Mouse (Mus musculus): ENCODE data around the gene 2010111I01Rik.

2010111I01Rik gene

DNA sequence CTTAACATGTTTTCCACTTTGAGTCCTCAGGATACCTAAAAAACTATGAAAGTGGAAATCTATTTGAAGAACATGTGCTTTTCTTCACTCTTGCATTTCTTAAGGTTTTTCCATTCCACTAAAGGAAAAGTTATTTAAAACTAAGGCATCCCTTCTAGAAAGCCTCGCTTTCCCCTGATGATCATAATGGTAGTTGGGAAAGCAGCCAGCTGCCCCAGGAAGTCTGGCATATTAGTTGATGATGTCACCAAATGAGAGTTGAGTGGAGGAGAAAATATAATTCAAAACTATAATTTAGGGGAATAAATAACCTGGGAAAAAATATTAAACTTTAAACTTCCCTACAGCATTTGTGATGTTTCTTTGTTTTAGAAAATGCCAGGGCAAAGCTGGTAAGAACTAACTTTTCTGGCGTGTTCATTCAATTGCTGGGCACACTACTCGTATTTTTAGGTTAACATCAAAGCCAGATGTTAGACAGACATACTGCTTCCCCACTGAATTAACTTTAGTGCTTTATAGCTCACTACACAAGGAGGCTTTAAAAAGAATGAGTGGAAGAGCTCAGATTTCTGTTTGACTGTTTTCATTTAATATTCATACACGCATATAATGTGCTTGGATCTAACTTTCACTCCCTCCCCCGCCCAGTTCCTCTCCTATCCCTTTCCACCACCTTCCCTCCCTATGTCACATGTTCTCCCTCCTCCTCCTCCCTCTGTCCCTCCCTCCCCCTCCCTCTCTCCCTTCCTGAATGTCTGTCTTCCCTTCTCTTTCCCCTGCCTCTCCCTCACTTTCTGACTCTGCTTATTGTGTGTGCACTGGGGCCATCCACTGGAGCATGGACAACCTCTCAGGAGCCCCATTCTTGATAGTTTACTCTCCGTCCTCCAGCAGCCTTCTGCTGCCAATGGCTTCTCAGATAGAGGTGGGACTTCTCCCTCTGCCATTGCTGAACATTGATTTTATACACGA lies 58.8 kb downstream of the 2010111I01Rik start:
- DNase-seq (ENCODE audit: low spot score), result no peak

- DNase-seq (ENCODE audit: low spot score), result no peak
These were observed 65.3 kb downstream of the 2010111I01Rik start for GRCm38 (mm10) chr13:63030023-63030422.

DNA sequence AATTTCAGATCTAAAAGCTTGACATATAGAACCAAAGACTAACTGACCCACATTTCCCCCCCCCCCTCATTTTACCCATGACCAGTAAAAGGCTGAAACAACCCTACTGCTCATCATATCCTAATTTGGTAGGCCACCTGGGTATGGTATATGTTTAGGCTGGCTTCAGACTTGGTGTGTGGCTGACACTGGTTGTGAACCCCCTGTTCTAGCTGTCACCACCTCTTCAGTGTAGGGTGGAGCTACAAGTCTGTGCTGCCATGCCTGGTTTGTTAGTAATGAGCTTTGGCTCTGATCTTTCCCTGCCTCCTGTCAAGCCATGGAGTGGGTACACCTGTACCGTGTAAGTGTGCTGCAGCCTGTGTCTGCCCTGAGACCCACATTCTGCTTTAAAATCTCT lies 66.6 kb downstream of the 2010111I01Rik start:
- no peak for DNase-seq (ENCODE audit: low spot score)

GRCm38 (mm10) chr13:63032304-63032830 lies 67.7 kb downstream of the 2010111I01Rik start:
- DNase-seq (ENCODE audit: low spot score), result no peak

DNA sequence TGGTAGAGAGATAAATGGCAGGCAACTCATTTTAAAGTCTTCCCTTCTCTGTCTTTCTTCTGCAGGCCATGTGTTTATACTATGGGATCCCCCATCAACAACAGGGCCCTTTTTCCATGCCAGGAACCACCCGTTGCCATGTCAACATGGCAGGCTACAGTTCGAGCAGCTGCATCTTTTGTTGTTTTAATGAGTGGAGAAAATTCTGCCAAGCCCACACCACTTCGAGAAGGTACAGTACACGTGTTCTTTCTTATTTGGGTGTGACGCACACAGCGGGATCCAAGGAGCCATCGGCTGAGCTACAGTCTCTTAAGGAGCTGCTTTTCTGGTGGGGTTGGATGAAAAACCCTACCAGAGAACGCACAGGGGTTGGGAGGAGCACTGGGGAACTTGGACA lies 68.3 kb downstream of the 2010111I01Rik start:
- no peak for DNase-seq (ENCODE audit: low spot score)

- no peak for DNase-seq (ENCODE audit: low spot score)
These were observed 68.7 kb downstream of the 2010111I01Rik start for GRCm38 (mm10) chr13:63033364-63033763.

- no peak for DNase-seq (ENCODE audit: low spot score)
These were observed 70.0 kb downstream of the 2010111I01Rik start for GRCm38 (mm10) chr13:63034666-63035065.

DNA sequence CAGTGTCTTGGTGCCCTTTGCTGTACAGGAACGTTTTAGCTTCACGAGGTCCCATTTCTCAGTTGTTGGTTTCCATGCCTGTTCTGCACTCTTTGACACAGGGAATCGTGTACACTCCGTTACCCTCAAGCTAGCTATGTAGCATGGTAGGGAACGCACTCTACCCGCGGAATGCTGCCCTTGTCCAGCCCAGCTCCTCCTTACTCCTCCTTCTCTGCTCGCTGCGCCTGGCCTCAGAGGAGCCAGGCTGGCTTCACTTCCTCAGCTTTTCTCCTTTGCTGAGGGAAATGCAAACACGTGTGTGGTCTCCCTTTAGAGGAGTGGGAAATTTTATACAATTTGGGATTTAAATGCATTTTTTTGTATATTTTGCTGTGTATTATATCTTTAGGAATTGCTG lies 73.2 kb downstream of the 2010111I01Rik start:
- DNase-seq (ENCODE audit: low spot score), result no peak

DNA sequence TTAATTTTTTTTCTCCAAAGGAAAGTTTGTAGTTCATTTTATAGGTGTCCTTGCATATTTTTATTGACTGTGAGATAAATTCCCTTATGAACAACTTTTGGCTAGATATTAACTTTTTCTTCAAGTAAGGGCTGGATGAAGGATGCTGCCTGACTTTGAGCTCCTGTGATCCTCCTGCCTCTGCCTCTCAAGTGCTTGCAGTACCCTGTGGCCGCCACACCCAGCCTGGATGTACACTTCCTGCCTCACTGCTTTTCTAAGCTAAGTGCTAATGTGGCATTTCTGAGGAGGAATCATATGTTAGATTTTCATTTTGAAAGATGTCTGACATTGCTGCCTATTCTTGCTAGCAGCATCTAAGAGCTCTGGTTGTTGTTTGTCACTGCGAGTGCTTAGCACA lies 73.7 kb downstream of the 2010111I01Rik start:
- DNase-seq (ENCODE audit: low spot score), result no peak

DNA sequence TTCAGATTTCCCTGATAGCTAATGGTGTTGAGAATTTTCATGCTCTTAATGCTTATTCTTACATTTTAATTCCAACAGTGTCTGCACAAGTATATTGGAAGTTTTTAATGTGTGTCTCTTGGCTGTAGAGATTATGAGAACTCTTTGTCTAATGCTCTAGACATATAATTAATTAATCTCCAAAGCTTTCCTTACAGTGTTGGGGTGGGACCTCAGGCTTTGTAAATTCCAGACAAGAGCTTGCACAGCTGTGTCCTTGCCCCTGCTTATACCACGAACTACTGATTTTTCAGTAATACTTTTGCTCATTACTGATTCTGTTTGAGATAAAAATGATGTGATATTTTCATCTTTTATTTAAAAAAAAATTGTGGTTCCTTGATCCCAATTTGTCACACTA lies 74.2 kb downstream of the 2010111I01Rik start:
- DNase-seq (ENCODE audit: low spot score), result no peak

DNA sequence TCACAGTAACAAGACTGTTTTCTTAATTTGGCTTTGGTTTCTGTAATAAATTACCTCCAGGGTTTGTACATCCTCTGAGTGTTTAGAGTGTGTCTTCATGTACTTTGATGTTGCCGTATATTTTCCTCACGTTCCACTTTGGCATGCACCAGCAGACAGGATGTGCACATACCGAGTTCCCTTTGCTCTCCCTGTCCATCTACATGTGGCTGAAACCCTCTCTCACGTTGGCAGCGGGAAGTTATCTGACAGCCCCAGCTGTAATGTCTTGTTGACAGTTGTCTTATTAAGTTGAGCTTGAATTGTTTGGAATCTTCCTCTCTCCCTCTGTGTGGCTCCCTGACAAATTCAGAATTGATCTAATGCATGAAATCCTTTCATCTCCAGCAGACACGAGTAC lies 74.6 kb downstream of the 2010111I01Rik start:
- DNase-seq (ENCODE audit: low spot score), result no peak

GRCm38 (mm10) chr13:63039848-63040247 lies 75.2 kb downstream of the 2010111I01Rik start:
- DNase-seq (ENCODE audit: low spot score), result no peak

DNA sequence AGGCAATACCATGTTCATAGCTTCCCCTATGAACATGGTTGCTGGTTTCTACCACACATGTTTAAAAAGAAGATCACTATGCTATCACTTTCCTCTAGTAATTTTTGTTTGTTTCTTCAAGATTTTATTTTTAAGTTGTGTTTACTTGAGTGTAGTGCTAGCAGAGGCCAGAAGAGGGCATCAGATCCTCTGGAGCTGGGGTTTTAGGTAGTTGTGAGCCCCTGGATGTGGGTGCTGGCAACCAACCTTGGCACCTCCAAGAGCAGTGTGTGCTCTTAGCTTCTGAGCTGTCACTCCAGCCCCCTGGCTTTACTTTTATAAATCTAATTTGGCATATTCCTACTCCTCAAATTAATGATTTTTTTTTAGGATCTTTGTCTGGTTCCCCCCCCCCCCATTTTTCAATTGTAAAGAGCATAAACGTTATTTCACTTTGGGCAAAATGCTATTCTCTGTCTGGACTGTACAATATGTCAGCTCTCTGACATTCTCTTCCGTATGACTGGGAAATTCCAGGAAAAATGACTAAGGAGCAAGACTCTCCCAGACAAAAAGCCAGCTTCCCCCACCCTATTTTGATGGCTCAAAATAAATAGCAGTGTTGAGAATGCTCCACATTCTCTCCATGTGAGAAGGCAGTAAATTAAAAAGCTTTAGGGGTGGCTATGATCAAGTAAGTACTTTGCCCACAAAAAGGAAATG lies 81.0 kb downstream of the 2010111I01Rik start:
- no peak for DNase-seq (ENCODE audit: low spot score)

DNA sequence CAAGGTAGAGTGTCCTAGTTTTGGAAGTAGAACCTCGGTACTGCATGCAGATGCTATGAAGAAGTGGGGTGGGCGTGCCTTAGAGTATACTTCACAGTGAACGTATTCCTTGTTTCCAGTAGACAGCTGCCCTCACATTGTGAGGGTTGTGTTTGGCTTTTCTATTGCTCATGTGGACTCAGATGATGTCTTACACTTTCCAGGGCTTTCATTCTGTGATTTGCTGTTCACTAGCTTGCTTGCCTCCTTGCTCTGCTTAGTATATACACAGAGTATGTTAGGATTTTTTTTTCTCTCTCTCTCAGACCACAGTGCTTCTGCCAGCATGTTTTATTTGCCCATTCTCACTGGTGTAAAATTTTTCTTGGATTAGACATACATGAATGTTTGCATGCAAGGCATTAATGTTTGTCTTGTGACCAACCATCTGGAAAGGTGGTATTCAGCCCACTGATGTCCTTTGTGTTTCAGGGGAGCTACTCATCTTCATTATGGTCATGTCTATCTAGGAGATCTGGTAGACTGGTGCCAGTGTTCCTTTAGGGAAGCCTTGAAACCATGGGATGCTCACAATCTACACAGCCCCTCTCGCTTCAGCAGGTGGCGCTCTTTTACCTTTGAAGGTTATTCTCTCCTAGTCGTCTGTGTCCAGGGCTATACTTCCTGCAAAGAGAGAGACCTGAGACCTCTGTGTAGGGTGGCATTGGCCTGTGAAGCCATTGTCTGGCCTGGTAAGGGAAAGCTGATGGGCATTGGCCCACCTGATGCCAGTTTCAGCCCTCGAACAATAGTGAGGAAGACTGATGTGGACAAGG lies 81.7 kb downstream of the 2010111I01Rik start:
- peak; percentile 84 for DNase-seq (ENCODE audit: low spot score)

DNA sequence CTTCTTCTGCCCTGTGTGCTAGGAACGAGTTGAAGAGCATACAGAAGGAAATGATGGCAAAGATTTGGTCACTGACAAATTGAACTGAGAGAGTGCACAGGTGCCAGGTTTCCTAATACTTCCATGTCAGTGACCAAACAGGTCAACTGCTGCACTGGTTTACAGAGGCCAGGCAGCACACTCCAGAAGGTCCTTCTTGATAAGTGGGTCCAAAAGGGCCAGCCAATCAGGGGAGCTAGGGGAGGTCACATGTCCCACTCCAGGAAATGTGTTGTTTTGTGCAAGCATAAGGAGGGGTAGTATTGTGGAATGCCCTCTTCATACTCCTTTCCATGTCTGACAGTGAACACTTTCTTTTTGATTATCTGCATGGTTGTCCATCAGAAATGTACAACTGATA lies 99.0 kb downstream of the 2010111I01Rik start:
- no peak for DNase-seq (ENCODE audit: low spot score)

DNA sequence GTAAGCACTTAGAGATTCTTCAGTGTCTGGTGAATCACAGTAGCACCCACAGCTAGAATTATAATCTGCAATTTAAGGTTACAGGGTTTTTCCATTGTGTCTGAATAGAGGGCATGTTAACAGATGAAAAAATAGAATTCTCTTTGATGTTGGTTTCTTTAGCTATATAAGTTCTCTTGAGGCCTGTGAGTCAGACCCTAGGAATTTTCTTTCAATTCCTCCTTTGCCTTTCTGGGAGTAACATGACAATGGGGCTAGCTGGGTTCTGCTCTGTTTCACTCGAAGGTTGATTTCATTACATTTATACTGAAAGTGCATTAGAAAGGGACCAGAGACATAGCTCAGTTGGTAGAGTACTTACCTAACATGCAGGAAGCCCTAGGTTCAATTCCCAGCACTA lies 101.9 kb downstream of the 2010111I01Rik start:
- no peak for DNase-seq (ENCODE audit: low spot score)

- DNase-seq (ENCODE audit: low spot score), result no peak
These were observed 103.9 kb downstream of the 2010111I01Rik start for GRCm38 (mm10) chr13:63068371-63069136.

GRCm38 (mm10) chr13:63071874-63072273 lies 107.2 kb downstream of the 2010111I01Rik start:
- no peak for DNase-seq (ENCODE audit: low spot score)

DNA sequence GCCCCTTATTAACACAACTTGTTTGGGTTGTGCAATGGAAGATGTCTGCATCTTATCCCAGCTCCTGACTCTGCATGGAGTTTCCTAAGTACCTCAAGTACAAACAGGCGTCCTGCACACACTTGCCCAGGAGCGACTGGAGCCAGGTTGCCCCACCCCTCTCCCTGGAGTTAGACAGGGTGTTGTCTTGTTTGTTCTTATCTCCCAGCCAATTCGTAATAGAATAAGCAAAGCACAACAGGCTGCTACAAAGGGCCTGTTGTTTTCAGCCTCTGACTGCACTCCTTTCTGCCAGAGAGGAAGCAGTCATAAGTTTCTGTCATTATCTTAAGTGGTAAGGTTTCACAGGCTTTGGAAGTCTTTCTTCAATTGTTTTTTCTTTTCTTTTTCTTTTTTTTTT lies 107.7 kb downstream of the 2010111I01Rik start:
- peak; percentile 47 for DNase-seq (ENCODE audit: low spot score)

- DNase-seq (ENCODE audit: low spot score), result no peak
These were observed 109.4 kb downstream of the 2010111I01Rik start for GRCm38 (mm10) chr13:63073911-63074675.

DNA sequence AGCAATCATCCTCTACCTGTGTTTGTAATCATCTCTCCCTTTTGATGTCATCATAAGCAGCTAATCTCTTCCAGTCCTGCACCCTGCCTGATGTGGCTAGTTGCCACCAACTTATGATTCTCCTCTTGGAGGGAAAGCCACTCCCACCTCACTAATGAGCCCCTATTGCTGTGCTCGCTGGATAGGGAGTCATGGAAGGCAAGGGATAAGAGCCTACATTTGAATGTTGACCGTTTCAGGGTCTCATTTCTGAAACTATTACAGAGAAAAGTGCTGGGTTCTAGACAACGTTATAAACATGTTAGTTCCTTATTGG lies 109.9 kb downstream of the 2010111I01Rik start:
- DNase-seq (ENCODE audit: low spot score), result no peak
